Mouse (Mus musculus) thymus, postnatal 4 days (tissue): ENCODE results near the gene Arid1b.

Experiments
- DNase-seq: peaks from one replicate; pipeline ENCODE4 v3.0.0; 2021

Gene Arid1b

DNA sequence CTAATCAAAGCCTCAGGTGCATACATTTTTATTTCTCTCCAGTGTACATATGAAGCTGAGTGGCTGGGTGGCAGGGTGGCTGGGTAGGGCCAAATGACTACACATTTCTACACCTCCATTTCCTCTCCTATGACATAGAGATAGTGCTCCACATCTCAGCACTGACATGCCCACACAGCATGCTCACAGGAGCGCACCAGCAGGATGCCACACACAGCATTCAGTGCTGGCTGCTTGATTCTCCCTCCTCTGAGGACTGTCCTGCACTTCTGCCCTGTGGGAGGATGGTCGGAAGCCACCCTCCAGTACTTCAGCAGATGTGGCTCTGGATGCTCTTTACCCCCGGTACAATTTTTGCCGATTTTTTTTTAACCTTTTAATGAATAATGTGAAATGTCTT is 172.0 kb downstream of the Arid1b start:
- DNase-seq = peak; percentile 33

DNA sequence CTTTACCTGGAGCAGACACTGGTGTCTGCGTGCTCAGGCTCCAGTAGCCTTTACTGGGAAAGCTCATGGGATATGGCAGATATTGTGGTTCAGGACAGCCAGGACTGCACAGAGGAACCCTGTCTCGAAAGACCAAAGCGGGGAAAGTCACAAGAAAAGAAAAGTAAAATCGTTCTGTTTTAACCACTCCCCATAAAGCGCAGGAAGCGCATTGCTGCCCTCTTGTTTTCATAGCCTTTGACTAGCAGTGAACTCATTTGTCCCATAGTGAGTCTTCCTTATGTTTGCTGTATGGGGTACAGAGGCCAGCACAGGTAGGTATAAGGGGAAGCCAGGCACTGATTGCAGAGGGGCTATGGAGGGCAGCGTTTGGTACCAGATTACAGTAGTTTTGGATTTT is 173.9 kb downstream of the Arid1b start:
- peak; percentile 38 for DNase-seq

DNA sequence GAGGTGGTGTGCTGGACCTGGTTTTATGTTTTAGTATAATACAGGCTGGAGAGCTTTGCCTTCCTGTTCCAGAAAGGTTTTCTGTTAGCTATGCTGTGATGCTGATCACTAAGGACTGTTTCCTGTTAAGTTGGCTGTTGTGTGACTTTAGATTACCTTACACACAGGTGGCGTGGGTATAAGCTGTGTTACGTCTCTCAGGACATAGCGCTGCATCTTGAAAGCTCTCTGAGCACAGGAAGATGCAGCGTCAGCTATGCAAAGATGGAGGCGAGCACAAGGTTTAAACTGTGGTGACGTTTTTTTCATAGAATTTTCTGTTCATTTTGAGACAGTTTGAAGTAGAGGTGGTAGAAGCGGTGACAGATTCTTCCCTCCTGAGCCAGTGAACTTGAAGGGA is 174.5 kb downstream of the Arid1b start:
- peak; percentile 32 for DNase-seq

DNA sequence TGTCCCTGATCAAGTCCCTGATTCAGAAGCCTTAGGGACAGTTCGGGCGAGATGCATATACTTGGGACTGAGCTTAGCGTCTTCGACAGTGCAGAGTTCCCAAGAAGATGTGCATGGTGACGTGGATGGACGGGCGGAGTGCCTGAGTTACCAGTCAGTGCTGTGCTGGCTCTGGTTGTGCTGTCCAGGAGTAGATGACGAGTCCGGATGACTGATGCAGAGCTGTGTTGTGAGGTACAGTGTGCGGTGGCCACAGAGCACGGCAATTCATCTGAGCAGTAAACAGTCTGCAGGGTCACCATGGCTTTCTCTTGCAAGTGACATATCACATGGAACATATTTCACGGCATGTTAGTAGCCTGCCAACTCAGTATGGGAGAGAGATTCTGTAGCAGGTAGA is 176.2 kb downstream of the Arid1b start:
- DNase-seq = no peak

DNA sequence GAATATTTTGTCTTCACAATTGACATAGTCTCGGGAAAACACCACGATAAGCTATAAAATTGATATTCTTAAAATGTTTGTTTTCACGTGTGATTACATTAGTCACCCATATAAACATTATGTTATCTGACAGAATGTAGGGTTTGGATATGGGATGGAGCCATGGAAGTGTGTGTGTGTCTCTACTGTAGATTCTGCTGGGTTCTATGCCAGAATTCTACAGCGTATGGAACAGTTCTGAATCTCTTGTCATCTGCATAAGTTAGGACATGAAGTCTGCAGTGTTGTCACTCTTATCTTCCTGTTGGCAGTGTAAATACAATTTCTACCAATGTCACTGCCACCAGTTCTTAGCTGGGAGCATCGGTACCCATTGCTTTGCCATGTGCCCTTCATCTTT is 177.3 kb downstream of the Arid1b start:
- DNase-seq = no peak

DNA sequence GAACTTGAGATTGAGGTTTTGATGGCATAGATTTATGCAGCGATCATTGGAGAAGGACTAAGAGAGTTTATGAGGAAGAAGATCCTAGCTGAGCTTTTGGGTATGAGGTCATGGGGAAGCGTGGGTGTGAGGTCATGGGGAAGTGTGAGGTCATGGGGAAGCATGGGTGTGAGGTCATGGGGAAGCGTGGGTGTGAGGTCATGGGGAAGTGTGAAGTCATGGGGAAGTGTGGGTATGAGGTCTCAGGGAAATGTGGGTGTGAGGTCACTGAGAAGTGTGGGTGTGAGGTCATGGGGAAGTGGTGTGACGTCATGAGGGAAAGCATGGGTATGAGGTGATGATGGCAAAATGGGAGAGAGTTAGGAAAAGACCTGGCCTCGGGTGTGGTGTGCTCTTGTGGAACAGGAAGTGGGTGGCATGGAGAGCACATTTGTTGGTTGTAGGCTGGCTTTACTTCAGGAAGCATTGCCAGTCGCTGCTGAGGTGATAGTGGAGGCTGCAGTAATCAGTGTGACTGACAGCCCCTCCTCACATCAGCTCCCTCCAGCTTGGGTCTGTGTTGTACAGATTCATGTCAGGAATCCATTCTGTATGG is 180.4 kb downstream of the Arid1b start:
- DNase-seq = no peak

DNA sequence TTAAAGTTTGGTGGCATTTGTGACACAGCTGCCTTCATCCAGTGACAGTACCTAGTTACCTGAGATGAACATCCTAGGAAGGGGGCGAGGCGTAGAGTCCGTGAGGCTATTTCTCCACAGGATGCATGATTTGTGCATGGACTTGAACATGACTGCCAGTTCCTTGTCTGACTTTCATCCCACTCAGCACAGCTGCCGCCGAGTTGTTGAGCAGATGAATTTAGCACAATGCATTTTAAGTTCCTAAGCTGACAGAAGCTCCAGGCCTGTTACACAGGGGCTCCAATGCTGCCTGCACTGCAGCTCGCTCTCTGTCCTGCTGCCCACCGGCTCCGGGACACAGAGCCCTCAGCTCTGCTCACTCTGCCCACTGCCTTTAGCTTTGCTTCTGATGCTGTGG is 181.4 kb downstream of the Arid1b start:
- no peak for DNase-seq

DNA sequence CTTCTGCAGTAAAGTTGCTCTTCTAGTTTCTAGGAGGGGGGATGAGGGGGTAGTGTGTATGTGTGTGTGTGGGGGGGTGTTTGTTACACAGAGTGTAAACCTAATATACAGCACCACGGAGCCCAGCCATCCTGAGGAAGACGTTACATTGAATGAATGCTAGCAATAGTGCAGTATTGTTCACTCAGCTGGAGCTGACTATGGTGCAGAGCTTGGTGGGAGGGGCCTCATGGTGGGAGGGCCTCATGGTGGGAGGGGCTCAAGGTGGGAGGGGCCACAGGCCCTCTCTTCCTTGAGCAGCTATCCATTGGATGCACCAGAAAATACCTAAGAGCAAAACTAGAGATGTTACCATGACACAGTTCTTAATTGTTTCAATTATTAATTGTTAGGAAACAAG is 182.2 kb downstream of the Arid1b start:
- DNase-seq = peak; percentile 47

DNA sequence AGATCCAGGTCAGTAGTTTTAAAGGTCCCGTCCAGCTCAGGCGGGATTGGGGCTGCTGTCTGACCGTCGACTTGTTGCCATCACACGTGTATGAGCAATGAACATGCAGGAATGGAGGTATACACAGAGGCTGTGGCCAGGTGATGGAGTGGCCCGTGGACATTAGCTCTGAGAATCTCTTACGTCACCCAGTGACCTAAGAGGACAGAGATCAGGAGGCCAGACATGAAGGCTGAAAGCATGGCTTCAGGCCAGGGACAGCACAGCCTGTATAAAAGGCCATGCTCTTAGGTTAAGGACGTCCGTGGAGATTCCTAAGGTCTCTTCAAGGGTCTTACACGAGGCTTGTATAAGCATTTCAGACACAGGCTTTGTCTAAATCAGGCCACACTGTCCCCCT is 184.4 kb downstream of the Arid1b start:
- no peak for DNase-seq

DNA sequence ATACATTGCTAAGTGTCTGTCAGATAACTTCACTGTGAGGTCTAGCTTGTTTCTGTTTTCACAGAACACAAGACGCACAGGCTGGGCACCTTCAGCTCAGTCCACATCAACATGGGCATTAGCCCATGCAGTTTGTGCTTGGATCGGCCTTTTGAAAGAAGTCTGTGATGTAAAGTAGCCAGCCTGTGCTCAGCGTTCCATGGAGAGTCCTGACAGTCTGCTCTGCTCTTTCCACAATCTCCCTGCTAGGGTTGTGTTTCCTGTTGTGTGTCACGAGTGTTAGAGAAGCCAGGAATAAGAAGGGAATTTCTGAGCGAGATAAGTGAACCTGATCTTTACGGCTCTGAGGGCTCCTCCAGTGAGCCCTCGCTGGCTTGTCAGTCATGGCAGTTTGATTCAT is 184.9 kb downstream of the Arid1b start:
- DNase-seq = no peak

DNA sequence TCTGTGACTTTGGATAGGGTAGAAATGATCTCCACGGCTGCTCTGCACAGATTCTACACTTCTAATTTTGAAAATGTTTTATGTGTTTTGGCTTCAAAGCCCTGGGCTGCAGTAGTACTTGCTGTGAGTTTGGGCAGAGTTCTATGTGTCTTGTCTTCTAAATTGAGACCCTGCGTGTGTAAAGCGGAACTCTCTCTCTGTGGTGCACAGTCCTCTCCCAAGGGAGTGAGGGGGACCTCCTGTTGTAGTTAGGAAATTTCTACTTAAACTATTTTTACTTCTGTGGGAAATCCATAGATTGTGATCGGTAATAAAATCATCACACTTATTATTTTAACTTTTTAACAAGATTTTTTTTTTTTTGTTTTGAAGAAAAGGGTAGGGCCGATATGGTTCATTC is 185.3 kb downstream of the Arid1b start:
- no peak for DNase-seq

DNA sequence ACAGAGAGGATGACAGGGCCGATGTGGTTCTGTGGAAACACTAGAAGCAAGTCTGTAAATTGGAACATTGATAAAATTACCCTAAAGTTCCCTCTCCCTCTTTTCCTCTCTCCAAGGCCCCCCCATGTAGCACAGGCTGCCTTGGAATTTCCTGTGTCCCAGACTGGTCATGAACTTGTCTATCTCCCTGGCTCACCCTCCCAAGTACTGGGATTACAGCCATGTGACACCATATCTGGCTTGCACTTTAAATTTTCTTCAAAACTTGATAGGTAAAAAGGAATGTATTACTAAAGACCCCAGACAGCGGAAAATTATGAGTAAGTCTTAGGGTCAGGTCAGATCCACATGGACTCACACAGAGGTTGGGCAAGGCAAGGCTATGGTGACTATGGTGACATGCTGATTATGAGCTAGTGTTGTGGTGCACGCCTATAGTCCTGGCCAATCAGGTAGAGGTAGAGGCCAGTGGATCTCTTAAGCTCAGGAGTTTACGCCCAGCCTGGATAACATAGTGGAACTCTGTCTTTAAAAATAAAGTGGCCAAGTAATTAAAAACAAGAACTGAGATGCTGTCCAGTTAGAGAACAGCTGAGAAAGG is 185.9 kb downstream of the Arid1b start:
- DNase-seq = no peak

DNA sequence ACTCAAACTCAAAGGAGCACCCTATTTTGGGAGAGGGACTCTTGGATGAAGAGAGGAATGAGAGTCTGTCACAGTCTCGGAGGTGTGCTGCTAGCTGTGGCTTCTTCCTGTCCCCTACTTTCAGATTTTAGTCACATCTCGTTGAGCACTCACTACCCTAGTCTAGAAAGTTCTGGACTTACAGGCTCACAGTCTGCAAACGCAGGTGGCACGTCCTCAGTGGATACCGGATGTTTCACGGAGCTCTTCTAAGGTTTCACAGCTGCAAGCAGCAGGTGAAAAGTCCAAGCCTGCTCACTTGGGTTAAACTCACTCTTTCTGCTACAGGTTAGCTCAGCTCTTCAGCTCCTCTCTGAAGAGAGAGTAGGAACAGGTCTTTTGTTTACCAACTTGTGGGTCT is 186.8 kb downstream of the Arid1b start:
- peak; percentile 42 for DNase-seq

DNA sequence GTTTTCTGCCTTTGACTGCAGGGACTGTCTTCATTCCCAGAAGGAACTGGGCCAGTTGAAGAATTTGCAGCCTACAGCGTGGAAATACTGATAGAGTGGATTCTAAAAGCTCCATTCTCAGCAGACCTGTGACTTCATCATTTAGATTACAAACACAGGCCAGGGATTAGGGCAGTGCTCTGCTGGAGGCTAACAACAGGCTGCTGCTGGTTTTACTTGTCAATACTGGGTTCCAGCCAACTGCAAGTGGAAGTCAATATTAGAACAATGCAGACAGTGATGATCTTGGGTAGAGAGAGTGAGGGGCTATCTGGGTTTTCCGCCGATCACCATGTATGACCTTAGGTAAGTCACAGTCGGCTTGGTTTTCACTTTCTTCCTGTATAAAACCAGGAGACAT is 188.4 kb downstream of the Arid1b start:
- DNase-seq = no peak

DNA sequence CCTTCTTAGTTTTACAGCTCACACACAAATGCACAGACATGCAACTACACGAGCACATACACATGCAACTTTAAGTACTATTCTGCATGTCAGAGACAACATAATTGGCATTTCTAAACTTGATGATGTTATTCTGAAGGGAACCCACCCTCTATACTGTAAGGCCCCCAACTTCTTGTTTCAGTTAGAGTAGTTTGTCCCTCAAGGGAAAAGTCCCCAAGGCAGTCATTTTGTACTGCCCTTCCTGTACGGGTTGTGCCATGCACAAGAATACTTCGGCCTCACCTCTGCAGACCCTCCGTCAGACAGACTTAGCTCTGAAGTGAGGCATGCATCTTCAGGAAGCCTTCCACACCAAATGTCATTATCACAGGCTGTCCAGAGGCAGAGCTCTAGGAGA is 191.4 kb downstream of the Arid1b start:
- DNase-seq = no peak

DNA sequence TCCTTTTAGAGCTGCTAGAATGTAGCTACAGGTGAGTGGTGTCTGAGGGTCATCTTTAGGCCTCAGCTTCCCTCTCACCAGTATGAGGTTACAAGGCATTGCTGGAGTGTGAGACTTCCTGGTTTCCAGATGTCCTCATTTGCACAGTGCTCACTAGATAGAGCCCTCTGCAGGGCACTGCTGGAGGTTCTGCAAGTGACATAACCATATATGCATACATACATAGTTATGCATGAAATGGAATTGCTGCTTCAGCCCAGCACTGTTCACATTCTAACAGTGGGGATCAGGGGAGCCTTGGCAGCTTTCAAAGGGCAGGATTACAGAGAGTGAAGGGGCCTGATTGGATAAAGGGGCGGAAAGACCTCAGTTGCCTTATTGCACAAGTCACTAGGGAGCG is 193.4 kb downstream of the Arid1b start:
- DNase-seq = peak; percentile 72

DNA sequence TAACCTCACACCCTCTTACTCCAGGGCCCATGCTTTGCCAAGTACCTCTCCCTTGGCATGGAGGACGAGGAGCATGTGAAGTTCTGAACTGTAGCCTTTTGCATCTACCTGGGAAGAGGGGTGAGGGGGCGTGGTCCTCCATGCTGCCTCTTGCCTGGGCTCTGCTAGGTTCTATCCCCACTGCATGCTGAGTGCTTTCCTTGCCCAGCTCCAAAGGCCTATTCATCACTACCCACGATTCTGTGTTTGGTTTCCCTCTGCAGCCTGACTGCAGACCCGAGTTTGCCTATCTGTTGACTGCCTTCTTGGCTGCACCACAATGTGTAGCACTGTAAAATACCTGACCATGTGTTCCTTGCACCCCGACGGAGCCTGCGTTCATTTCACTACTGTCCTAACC is 194.3 kb downstream of the Arid1b start:
- DNase-seq = no peak

DNA sequence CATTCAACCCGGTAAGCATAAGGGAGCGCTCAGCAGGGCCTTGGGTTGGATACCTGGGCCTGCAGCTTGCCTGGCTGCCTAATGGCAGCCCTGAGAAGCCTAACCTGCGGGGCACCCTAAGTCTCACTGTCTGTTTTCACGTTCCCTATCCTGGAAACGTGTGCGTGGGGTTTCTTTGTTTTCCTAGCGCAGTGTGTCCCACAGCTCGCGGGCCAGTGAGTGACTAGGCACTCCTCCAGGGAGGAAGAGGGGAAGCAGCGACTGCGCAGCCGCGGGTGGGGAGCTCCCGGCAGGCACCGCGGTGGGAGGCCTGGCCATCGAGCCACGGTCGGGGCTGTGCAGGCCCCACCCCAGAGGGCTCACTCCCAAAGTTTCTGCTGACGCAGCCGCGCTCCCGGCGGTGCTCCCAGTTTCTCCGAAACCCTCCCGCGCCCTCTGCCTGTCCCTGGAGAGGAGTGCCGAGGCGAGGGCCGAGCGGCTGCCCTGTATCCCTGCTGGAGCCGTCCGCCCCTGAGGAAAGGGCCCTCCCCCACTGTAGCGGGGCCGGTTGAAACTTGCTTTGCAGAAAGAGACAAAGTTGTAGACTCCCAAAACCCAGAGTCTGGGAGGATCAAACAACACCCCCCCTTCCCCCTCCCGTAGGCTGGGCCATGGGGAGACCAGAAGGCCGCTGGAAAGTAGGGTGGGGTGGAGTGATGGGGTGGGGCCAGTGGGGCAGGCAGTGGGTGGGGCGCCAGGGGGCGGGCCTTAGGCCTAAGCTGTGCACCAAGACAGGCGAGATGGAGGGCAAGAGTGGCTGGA is 195.6 kb downstream of the Arid1b start:
- peak; percentile 93 for DNase-seq

DNA sequence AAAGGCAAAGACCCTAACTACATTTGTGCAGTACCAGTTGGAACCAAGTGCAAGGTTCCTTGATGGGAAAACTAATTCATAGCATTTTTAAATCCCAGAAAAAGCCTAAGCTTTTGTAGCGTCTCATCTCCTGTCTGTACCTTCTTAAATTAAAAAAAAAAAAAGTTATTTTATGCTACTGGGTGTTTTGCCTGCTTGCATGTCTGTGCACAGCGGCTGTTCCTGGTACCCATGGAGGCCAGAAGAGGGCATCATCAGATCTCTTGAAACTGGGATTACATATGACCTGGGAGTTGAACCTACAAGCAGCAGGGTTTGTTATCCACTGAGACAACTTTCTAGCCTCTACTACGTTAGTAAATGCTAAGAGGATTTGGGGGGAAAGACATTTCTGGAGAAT is 196.2 kb downstream of the Arid1b start:
- DNase-seq = peak; percentile 55

DNA sequence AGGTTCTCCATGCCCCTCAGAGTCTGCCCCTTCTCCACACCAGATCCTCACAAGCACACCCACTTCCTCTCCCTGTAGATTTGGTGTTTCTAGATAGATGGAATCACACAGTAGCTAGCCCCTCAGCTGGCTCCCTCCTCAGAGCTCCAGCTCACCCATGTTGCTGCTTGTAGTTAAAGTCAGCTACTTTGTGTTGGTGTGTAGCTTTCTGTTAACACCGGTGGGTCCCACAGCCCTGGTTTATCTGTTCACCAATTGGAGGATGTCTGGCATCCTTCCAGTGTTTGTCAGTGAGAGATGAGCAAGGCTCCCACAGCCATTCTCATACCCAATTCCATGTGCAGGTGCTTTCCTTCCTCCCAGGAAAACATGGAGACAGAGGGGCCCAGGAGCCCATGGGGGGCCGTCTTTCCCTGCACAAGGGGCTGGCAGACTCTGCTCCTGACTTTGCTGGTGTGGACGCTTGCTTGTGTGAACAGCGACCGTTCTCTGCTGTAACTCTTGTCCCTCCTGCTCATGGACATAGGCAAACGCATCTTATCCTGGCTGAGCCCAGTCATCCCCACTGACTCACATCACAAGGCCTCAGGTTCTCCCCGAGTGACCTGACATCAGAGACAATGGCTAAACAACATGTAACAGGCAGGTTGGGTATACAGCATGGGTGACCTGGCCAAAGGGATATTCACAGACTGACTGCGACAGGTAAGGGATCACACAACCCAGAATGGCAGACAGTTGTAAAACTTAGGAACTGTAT is 200.2 kb downstream of the Arid1b start:
- no peak for DNase-seq

DNA sequence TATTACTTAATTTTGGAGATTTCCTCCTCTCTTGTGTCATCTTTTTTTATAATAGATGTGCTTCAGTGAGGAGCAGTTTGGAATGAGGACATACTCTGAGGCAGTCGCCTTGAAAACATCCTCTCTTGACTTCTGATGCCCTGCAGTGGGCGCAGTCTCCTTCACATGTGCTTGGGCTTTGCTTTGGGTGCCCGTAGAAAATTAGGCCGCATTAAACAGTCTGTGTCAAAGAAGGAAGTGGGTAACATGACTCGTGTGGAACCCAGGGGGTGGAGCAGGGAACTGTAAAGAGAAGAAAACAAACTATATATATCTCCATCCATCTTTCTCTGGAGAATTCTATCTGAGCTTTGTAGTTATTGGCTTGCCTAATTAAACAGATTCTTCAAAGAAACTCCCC is 201.3 kb downstream of the Arid1b start:
- DNase-seq = peak; percentile 52

DNA sequence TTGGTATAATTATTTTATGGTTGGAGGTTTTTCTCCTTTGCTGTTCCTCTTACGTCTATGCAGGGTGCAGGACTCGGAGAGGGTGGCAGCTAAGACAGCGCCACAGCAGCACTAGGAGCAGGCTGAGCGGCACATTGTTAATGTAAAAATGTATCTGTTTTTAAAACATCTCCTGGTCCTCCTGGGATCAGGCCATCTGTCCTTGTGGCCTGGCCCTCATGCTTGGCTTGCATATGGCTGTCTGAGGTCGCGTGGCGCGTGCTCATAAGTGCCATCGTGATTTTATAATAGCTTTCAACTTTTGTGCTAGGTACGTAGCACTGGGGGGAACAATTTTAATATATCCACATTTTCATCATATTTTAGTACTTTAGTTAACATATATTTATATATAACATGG is 201.9 kb downstream of the Arid1b start:
- no peak for DNase-seq

DNA sequence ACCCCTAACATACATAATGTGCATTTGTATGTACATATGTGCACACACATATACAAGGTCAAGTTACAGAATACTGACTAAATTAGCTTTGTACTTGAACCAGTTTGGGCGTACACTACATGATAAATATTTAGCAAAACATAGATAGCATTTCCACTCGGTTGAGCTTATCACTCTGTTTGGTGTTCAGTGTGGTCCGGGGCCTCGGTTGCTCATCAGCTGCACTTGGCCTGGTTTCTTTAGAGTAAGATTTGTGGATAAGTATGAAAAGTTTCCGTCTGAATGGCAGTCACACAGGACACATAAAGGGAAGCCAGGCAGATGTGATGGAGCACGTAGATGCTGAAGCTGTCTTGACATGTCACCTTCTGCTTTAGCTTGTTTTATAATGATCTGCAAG is 202.4 kb downstream of the Arid1b start:
- DNase-seq = no peak

DNA sequence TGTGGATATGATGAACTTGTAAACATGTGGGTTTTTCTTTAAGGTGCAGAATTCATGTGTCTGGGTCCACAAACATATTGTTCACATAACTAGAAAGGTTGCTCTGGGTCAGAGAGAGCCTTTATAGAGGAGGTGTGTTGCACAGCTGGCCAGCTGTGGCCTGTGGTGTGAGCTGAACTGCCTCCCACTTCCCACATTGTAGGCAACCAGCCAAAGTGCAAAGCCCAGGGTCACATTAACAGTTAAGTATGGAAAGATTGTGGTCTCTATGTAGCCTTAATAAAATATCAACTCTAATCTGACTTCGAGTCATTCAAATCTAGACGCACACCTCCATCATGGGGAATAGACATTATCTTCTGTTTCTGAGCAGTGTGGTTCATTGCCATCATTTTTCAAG is 203.0 kb downstream of the Arid1b start:
- no peak for DNase-seq
